Mouse (Mus musculus) MEL (cell line): ENCODE measurements around the gene Cx3cr1. TPM values are rescaled to one million over a fixed set of nuclear protein-coding genes. Genes with fewer than 3 reads are reported as not detected.

Experiments used
- DNase-seq: peaks from one replicate; pipeline ENCODE4 v3.0.0; 2011; ENCODE audit warnings: low read depth, low spot score
- H3K27ac ChIP-seq: 2 replicates; pipeline ENCODE4 v1.5.1; 2012; ENCODE audit warnings: low read depth, mild to moderate bottlenecking, control low read depth, low read length, moderate library complexity; ENCODE audit not compliant: control insufficient read depth
- H3K27me3 ChIP-seq, 2 experiments: fragments of 150-350 bp in 1 of 2; sonication (generic) in 1 of 2; 2 replicates each; pipeline ENCODE4 v1.6.1; 2012; ENCODE audit warnings: low read length in 2 of 2, mild to moderate bottlenecking in 2 of 2, improper control_type of control experiment in 1 of 2, moderate library complexity in 1 of 2; ENCODE audit not compliant: insufficient read depth in 2 of 2, control insufficient read depth in 1 of 2
- H3K36me3 ChIP-seq, 2 experiments: 2 replicates each; pipeline ENCODE4 v1.6.1; 2012 to 2014; ENCODE audit warnings: low read length in 2 of 2, improper control_type of control experiment in 1 of 2, inconsistent platforms in 1 of 2, mild to moderate bottlenecking in 1 of 2; ENCODE audit not compliant: insufficient read depth in 2 of 2, control insufficient read depth in 1 of 2
- H3K4me1 ChIP-seq, 2 experiments: fragments of 150-350 bp in 1 of 2; sonication (generic) in 1 of 2; 2 replicates each; pipeline ENCODE4 v1.6.1; 2012; ENCODE audit warnings: low read length in 2 of 2, improper control_type of control experiment in 1 of 2, mild to moderate bottlenecking in 1 of 2; ENCODE audit not compliant: insufficient read depth in 2 of 2, control insufficient read depth in 1 of 2
- H3K4me3 ChIP-seq, 2 experiments: fragments of 150-350 bp in 1 of 2; sonication (generic) in 1 of 2; 2 replicates each; pipeline ENCODE4 v1.5.1; 2012; ENCODE audit warnings: low read depth in 2 of 2, low read length in 2 of 2, mild to moderate bottlenecking in 2 of 2, moderate library complexity in 2 of 2, control low read depth in 1 of 2, improper control_type of control experiment in 1 of 2; ENCODE audit not compliant: control insufficient read depth in 1 of 2, insufficient read depth in 1 of 2
- H3K79me2 ChIP-seq: 2 replicates; pipeline ENCODE4 v1.6.1; 2012; ENCODE audit warnings: mild to moderate bottlenecking, low read length, moderate library complexity; ENCODE audit not compliant: control insufficient read depth, poor library complexity, insufficient read depth
- H3K9ac ChIP-seq: 2 replicates; pipeline ENCODE4 v1.6.1; 2012; ENCODE audit warnings: low read depth, mild to moderate bottlenecking, control low read depth, low read length, moderate library complexity; ENCODE audit not compliant: control insufficient read depth, poor library complexity, severe bottlenecking
- H3K9me3 ChIP-seq: fragments of 150-350 bp; sonication (generic); replicated peaks from 2 replicates; pipeline ENCODE4 v1.6.1; 2012; ENCODE audit warnings: mild to moderate bottlenecking, low read length, improper control_type of control experiment, moderate library complexity; ENCODE audit not compliant: insufficient read depth
- CHD2 ChIP-seq: IDR thresholded peaks from 2 replicates; pipeline ENCODE4 v1.6.1; 2011; ENCODE audit warnings: low read length, improper control_type of control experiment
- CTCF ChIP-seq, 3 experiments: IDR thresholded peaks in 2 of 3; conservative IDR thresholded peaks in 1 of 3; 2 replicates each; pipeline ENCODE4 v1.5.1; 2011 to 2012; ENCODE audit warnings: low read length in 3 of 3, low read depth in 2 of 3, mild to moderate bottlenecking in 2 of 3, improper control_type of control experiment in 1 of 3, inconsistent platforms in 1 of 3, mixed read lengths in 1 of 3, moderate library complexity in 1 of 3; ENCODE audit not compliant: control insufficient read depth in 1 of 3, insufficient read depth in 1 of 3, poor library complexity in 1 of 3, severe bottlenecking in 1 of 3
- EP300 ChIP-seq, 2 experiments: IDR thresholded peaks; 2 replicates each; pipeline ENCODE4 v1.6.1; 2011; ENCODE audit warnings: improper control_type of control experiment in 2 of 2, low read length in 2 of 2, low read depth in 1 of 2, mild to moderate bottlenecking in 1 of 2
- ETS1 ChIP-seq: IDR thresholded peaks from 2 replicates; pipeline ENCODE4 v1.6.1; 2012; ENCODE audit warnings: low read depth, mild to moderate bottlenecking, inconsistent platforms, low read length, improper control_type of control experiment, moderate library complexity
- GABPA ChIP-seq: IDR thresholded peaks from 2 replicates; pipeline ENCODE4 v1.6.1; 2012; ENCODE audit warnings: low read depth, mild to moderate bottlenecking, inconsistent platforms, low read length, improper control_type of control experiment, moderate library complexity
- HCFC1 ChIP-seq: IDR thresholded peaks from 2 replicates; pipeline ENCODE4 v1.6.1; 2012; ENCODE audit warnings: low read depth, mild to moderate bottlenecking, inconsistent platforms, low read length, improper control_type of control experiment, moderate library complexity
- MAFK ChIP-seq: IDR thresholded peaks from 2 replicates; pipeline ENCODE4 v1.6.1; 2011; ENCODE audit warnings: low read depth, mild to moderate bottlenecking, low read length, improper control_type of control experiment, borderline replicate concordance
- MAX ChIP-seq: IDR thresholded peaks from 2 replicates; pipeline ENCODE4 v1.6.1; 2011; ENCODE audit warnings: low read length, improper control_type of control experiment
- MAZ ChIP-seq: IDR thresholded peaks from 2 replicates; pipeline ENCODE4 v1.6.1; 2012; ENCODE audit warnings: low read depth, mild to moderate bottlenecking, inconsistent platforms, low read length, improper control_type of control experiment
- MXI1 ChIP-seq: IDR thresholded peaks from 2 replicates; pipeline ENCODE4 v1.6.1; 2011; ENCODE audit warnings: mild to moderate bottlenecking, low read depth, low read length, improper control_type of control experiment
- MYB ChIP-seq: IDR thresholded peaks from 2 replicates; pipeline ENCODE4 v1.6.1; 2011; ENCODE audit warnings: mild to moderate bottlenecking, low read depth, low read length, improper control_type of control experiment
- NELFE ChIP-seq: IDR thresholded peaks from 2 replicates; pipeline ENCODE4 v1.6.1; 2011; ENCODE audit warnings: low read depth, low read length, improper control_type of control experiment
- POLR2A ChIP-seq, 2 experiments: IDR thresholded peaks; 2 replicates each; pipeline ENCODE4 v1.6.1; 2011 to 2012; ENCODE audit warnings: low read length in 2 of 2, mild to moderate bottlenecking in 2 of 2, control low read depth in 1 of 2, improper control_type of control experiment in 1 of 2, low read depth in 1 of 2, moderate library complexity in 1 of 2; ENCODE audit not compliant: control insufficient read depth in 1 of 2, insufficient read depth in 1 of 2, poor library complexity in 1 of 2
- POLR2AphosphoS5 ChIP-seq: IDR thresholded peaks from 2 replicates; pipeline ENCODE4 v1.6.1; 2012; ENCODE audit warnings: low read depth, borderline replicate concordance, mild to moderate bottlenecking, inconsistent platforms, low read length, moderate library complexity, mixed read lengths
- RAD21 ChIP-seq: IDR thresholded peaks from 2 replicates; pipeline ENCODE4 v1.6.1; 2011; ENCODE audit warnings: mild to moderate bottlenecking, low read depth, low read length, improper control_type of control experiment
- SIN3A ChIP-seq: IDR thresholded peaks from 2 replicates; pipeline ENCODE4 v1.6.1; 2012; ENCODE audit warnings: low read length, improper control_type of control experiment, inconsistent platforms
- UBTF ChIP-seq: IDR thresholded peaks from 2 replicates; pipeline ENCODE4 v1.6.1; 2012; ENCODE audit warnings: low read depth, mild to moderate bottlenecking, inconsistent platforms, low read length, improper control_type of control experiment, moderate library complexity, borderline replicate concordance; ENCODE audit not compliant: insufficient read depth
- USF2 ChIP-seq, 2 experiments: IDR thresholded peaks; 2 replicates each; pipeline ENCODE4 v1.6.1; 2011 to 2012; ENCODE audit warnings: improper control_type of control experiment in 2 of 2, low read length in 2 of 2, borderline replicate concordance in 1 of 2, inconsistent platforms in 1 of 2, low read depth in 1 of 2, mild to moderate bottlenecking in 1 of 2; ENCODE audit not compliant: insufficient read depth in 1 of 2
- ZKSCAN1 ChIP-seq: IDR thresholded peaks from 2 replicates; pipeline ENCODE4 v1.6.1; 2012; ENCODE audit warnings: low read depth, mild to moderate bottlenecking, inconsistent platforms, low read length, improper control_type of control experiment, moderate library complexity
- ZMIZ1 ChIP-seq: IDR thresholded peaks from 2 replicates; pipeline ENCODE4 v1.6.1; 2012; ENCODE audit warnings: low read depth, mild to moderate bottlenecking, inconsistent platforms, low read length, improper control_type of control experiment, moderate library complexity
- polyA plus RNA-seq, 2 experiments: library from polyadenylated mRNA; stranded (reverse) in 1 of 2; unstranded in 1 of 2; fragments of >175 nt in 1 of 2; fragments of >200 nt in 1 of 2; gene quantifications; 2 replicates each; pipeline versions ENCODE4 v1.2.1 to v1.2.4; 2012; ENCODE audit warnings: low replicate concordance in 2 of 2, low read depth in 1 of 2; ENCODE audit not compliant: insufficient read length in 2 of 2, insufficient read depth in 1 of 2, missing spikeins in 1 of 2
- total RNA-seq: library from RNA; depleted of rRNA; stranded (reverse); fragments of 300-350 nt; gene quantifications from 2 replicates; pipeline ENCODE4 v1.2.3, GENCODE M21; 2012

Cx3cr1 gene
- total and polyA plus RNA-seq, 3 experiments, result not detected

- TF ChIP-seq MXI1 (no peak), POLR2AphosphoS5 (no peak), ZKSCAN1 (no peak), GABPA (no peak), MAZ (no peak), HCFC1 (no peak), NELFE (no peak), RAD21 (no peak), UBTF (no peak), CTCF (IDR thresholded peaks at IDR 0.05 in 2 of 3, conservative IDR thresholded peaks at IDR 0.05 in 1 of 3; ENCODE audit: control insufficient read depth in 1 of 3, insufficient read depth in 1 of 3, low read depth in 2 of 3, low read length in 3 of 3, poor library complexity in 1 of 3, severe bottlenecking in 1 of 3) (no peak), CHD2 (no peak), MAX (no peak), SIN3A (no peak), MAFK (no peak), USF2 (IDR thresholded peaks at IDR 0.05; ENCODE audit: borderline replicate concordance in 1 of 2, insufficient read depth in 1 of 2, low read depth in 1 of 2, low read length in 2 of 2) (no peak)
- Histone ChIP-seq H3K36me3 (peaks cover 6 to 16% of the 10 kb centered on the region in 2 experiments), H3K79me2 (peaks cover 5% of the 10 kb centered on the region), H3K27me3 (no peaks in the 10 kb centered on the region), H3K27ac (no peak overlapping the region), H3K4me3 (no peak overlapping the region), H3K9me3 (no peaks in the 10 kb centered on the region), H3K9ac (no peak overlapping the region), H3K4me1 (peaks cover 9 to 18% of the 10 kb centered on the region in 2 experiments)
- no peak for DNase-seq
Observed at GRCm38 (mm10) chr9:119977557-119978060, 92.1 kb downstream of the Cx3cr1 start.

GRCm38 (mm10) chr9:119976704-119977556 lies 92.7 kb downstream of the Cx3cr1 start:
- peaks cover 9 to 18% of the 10 kb centered on the region in 2 experiments for H3K4me1 ChIP-seq
- 0 out of 4 replicates have a peak, but pooled peaks of 1 of the 2 experiments have one; percentile 23 for TF ChIP-seq POLR2A (IDR thresholded peaks at IDR 0.05; ENCODE audit: control insufficient read depth in 1 of 2, insufficient read depth in 1 of 2, low read depth in 1 of 2, low read length in 2 of 2, poor library complexity in 1 of 2)
- no peak for TF ChIP-seq ZMIZ1
- no peak for TF ChIP-seq NELFE
- TF ChIP-seq SIN3A, result peak; percentile 37
- peak in 1 of 2 experiments; percentile 30; a peak in 1 of 4 replicates for TF ChIP-seq EP300 (IDR thresholded peaks at IDR 0.05; ENCODE audit: low read depth in 1 of 2, low read length in 2 of 2)
- TF ChIP-seq USF2 (IDR thresholded peaks at IDR 0.05; ENCODE audit: borderline replicate concordance in 1 of 2, insufficient read depth in 1 of 2, low read depth in 1 of 2, low read length in 2 of 2), result no peak
- TF ChIP-seq ETS1, result peak; percentile 58
- no peak for TF ChIP-seq CHD2
- 0 out of 2 replicates have a peak, but pooled peaks have one; percentile 12 for TF ChIP-seq HCFC1
- TF ChIP-seq MYB, result no peak
- peaks cover 6 to 16% of the 10 kb centered on the region in 2 experiments for H3K36me3 ChIP-seq
- H3K79me2 ChIP-seq, result peaks cover 5% of the 10 kb centered on the region
- peak overlapping the region; percentile 56 for H3K9ac ChIP-seq
- no peaks in the 10 kb centered on the region for H3K27me3 ChIP-seq
- DNase-seq, result peak; percentile 55
- H3K4me3 ChIP-seq, result peak overlapping the region; percentile 35 to 52; a peak in 3 of 4 replicates
- H3K27ac ChIP-seq, result peak overlapping the region; percentile 41
- no peaks in the 10 kb centered on the region for H3K9me3 ChIP-seq
